Mouse (Mus musculus): ENCODE data around the gene Pik3c2g. TPM values are rescaled to one million over a fixed set of nuclear protein-coding genes. Genes with fewer than 3 reads are reported as not detected.

Pik3c2g gene
- polyA plus RNA-seq, 1 experiment = not detected

GRCm38 (mm10) chr6:139877476-139878361 is 290.7 kb downstream of the Pik3c2g start:
- H3K4me3 ChIP-seq (ENCODE audit: extremely low read depth, insufficient read depth, insufficient read length) = no peak overlapping the region
- no peaks in the 10 kb centered on the region for H3K36me3 ChIP-seq (ENCODE audit: control insufficient read depth, insufficient read depth, low read length)
- H3K4me1 ChIP-seq (ENCODE audit: control insufficient read depth, insufficient read depth, insufficient read length) = no peaks in the 10 kb centered on the region
- no peak for DNase-seq (ENCODE audit: low read depth in 1 of 2, low spot score in 2 of 2)
- H3K27me3 ChIP-seq (ENCODE audit: control insufficient read depth, insufficient read depth, low read length) = no peaks in the 10 kb centered on the region
- no peak overlapping the region for H3K27ac ChIP-seq (ENCODE audit: insufficient read depth, low read length)
- TF ChIP-seq CTCF (IDR thresholded peaks at IDR 0.05; ENCODE audit: extremely low read depth, insufficient read depth, insufficient read length, insufficient replicate concordance) (no peak), POLR2A (IDR thresholded peaks at IDR 0.05; ENCODE audit: low read depth, low read length) (no peak)
- WGBS = 89% methylated on average over 6 of the region's 6 CpGs

GRCm38 (mm10) chr6:139878362-139878696 is 291.3 kb downstream of the Pik3c2g start:
- Histone ChIP-seq H3K27me3 (ENCODE audit: control insufficient read depth, insufficient read depth, low read length) (no peaks in the 10 kb centered on the region), H3K4me3 (ENCODE audit: extremely low read depth, insufficient read depth, insufficient read length) (no peak overlapping the region), H3K4me1 (ENCODE audit: control insufficient read depth, insufficient read depth, insufficient read length) (no peaks in the 10 kb centered on the region), H3K27ac (ENCODE audit: insufficient read depth, low read length) (no peak overlapping the region), H3K36me3 (ENCODE audit: control insufficient read depth, insufficient read depth, low read length) (no peaks in the 10 kb centered on the region)
- WGBS = 73% methylated on average over 1 of the region's 1 CpGs
- TF ChIP-seq CTCF (IDR thresholded peaks at IDR 0.05; ENCODE audit: extremely low read depth, insufficient read depth, insufficient read length, insufficient replicate concordance) = no peak
- no peak for TF ChIP-seq POLR2A (IDR thresholded peaks at IDR 0.05; ENCODE audit: low read depth, low read length)
- DNase-seq (ENCODE audit: low read depth in 1 of 2, low spot score in 2 of 2) = no peak

GRCm38 (mm10) chr6:139882076-139882475 is 295.1 kb downstream of the Pik3c2g start:
- 75% methylated on average over 2 of the region's 2 CpGs for WGBS
- Histone ChIP-seq H3K4me1 (ENCODE audit: control insufficient read depth, insufficient read depth, insufficient read length) (no peaks in the 10 kb centered on the region), H3K4me3 (ENCODE audit: extremely low read depth, insufficient read depth, insufficient read length) (no peak overlapping the region), H3K27ac (ENCODE audit: insufficient read depth, low read length) (no peak overlapping the region), H3K27me3 (ENCODE audit: control insufficient read depth, insufficient read depth, low read length) (no peaks in the 10 kb centered on the region), H3K36me3 (ENCODE audit: control insufficient read depth, insufficient read depth, low read length) (no peaks in the 10 kb centered on the region)
- no peak for DNase-seq (ENCODE audit: low read depth in 1 of 2, low spot score in 2 of 2)
- TF ChIP-seq POLR2A (IDR thresholded peaks at IDR 0.05; ENCODE audit: low read depth, low read length) = no peak
- no peak for TF ChIP-seq CTCF (IDR thresholded peaks at IDR 0.05; ENCODE audit: extremely low read depth, insufficient read depth, insufficient read length, insufficient replicate concordance)

GRCm38 (mm10) chr6:139887175-139887574 is 300.2 kb downstream of the Pik3c2g start:
- Histone ChIP-seq H3K36me3 (ENCODE audit: control insufficient read depth, insufficient read depth, low read length) (no peaks in the 10 kb centered on the region), H3K27ac (ENCODE audit: insufficient read depth, low read length) (no peak overlapping the region), H3K4me1 (ENCODE audit: control insufficient read depth, insufficient read depth, insufficient read length) (no peaks in the 10 kb centered on the region), H3K4me3 (ENCODE audit: extremely low read depth, insufficient read depth, insufficient read length) (no peak overlapping the region), H3K27me3 (ENCODE audit: control insufficient read depth, insufficient read depth, low read length) (no peaks in the 10 kb centered on the region)
- DNase-seq (ENCODE audit: low read depth in 1 of 2, low spot score in 2 of 2) = no peak
- TF ChIP-seq POLR2A (IDR thresholded peaks at IDR 0.05; ENCODE audit: low read depth, low read length) (no peak), CTCF (IDR thresholded peaks at IDR 0.05; ENCODE audit: extremely low read depth, insufficient read depth, insufficient read length, insufficient replicate concordance) (no peak)

GRCm38 (mm10) chr6:139895637-139896036 is 308.6 kb downstream of the Pik3c2g start:
- H3K27me3 ChIP-seq (ENCODE audit: control insufficient read depth, insufficient read depth, low read length) = no peaks in the 10 kb centered on the region
- WGBS = 73% methylated on average over 2 of the region's 2 CpGs
- DNase-seq (ENCODE audit: low read depth in 1 of 2, low spot score in 2 of 2) = no peak
- H3K36me3 ChIP-seq (ENCODE audit: control insufficient read depth, insufficient read depth, low read length) = no peaks in the 10 kb centered on the region
- no peak overlapping the region for H3K4me3 ChIP-seq (ENCODE audit: extremely low read depth, insufficient read depth, insufficient read length)
- TF ChIP-seq CTCF (IDR thresholded peaks at IDR 0.05; ENCODE audit: extremely low read depth, insufficient read depth, insufficient read length, insufficient replicate concordance) (no peak), POLR2A (IDR thresholded peaks at IDR 0.05; ENCODE audit: low read depth, low read length) (no peak)
- no peaks in the 10 kb centered on the region for H3K4me1 ChIP-seq (ENCODE audit: control insufficient read depth, insufficient read depth, insufficient read length)
- H3K27ac ChIP-seq (ENCODE audit: insufficient read depth, low read length) = no peak overlapping the region

GRCm38 (mm10) chr6:139899630-139900151 is 312.7 kb downstream of the Pik3c2g start:
- Histone ChIP-seq H3K36me3 (ENCODE audit: control insufficient read depth, insufficient read depth, low read length) (no peaks in the 10 kb centered on the region), H3K4me3 (ENCODE audit: extremely low read depth, insufficient read depth, insufficient read length) (no peak overlapping the region), H3K27ac (ENCODE audit: insufficient read depth, low read length) (no peak overlapping the region), H3K4me1 (ENCODE audit: control insufficient read depth, insufficient read depth, insufficient read length) (no peaks in the 10 kb centered on the region), H3K27me3 (ENCODE audit: control insufficient read depth, insufficient read depth, low read length) (no peaks in the 10 kb centered on the region)
- DNase-seq (ENCODE audit: low read depth in 1 of 2, low spot score in 2 of 2) = no peak
- TF ChIP-seq POLR2A (IDR thresholded peaks at IDR 0.05; ENCODE audit: low read depth, low read length) (no peak), CTCF (IDR thresholded peaks at IDR 0.05; ENCODE audit: extremely low read depth, insufficient read depth, insufficient read length, insufficient replicate concordance) (no peak)
- 90% methylated on average over 8 of the region's 8 CpGs for WGBS

GRCm38 (mm10) chr6:139901801-139902200 is 314.8 kb downstream of the Pik3c2g start:
- Histone ChIP-seq H3K36me3 (ENCODE audit: control insufficient read depth, insufficient read depth, low read length) (no peaks in the 10 kb centered on the region), H3K27ac (ENCODE audit: insufficient read depth, low read length) (no peak overlapping the region), H3K27me3 (ENCODE audit: control insufficient read depth, insufficient read depth, low read length) (no peaks in the 10 kb centered on the region), H3K4me1 (ENCODE audit: control insufficient read depth, insufficient read depth, insufficient read length) (no peaks in the 10 kb centered on the region), H3K4me3 (ENCODE audit: extremely low read depth, insufficient read depth, insufficient read length) (no peak overlapping the region)
- no peak for DNase-seq (ENCODE audit: low read depth in 1 of 2, low spot score in 2 of 2)
- TF ChIP-seq POLR2A (IDR thresholded peaks at IDR 0.05; ENCODE audit: low read depth, low read length) = no peak
- TF ChIP-seq CTCF (IDR thresholded peaks at IDR 0.05; ENCODE audit: extremely low read depth, insufficient read depth, insufficient read length, insufficient replicate concordance) = no peak
- WGBS = 66% methylated on average over 4 of the region's 4 CpGs

Data from spleen, adult 2 months (tissue).